Mouse (Mus musculus) CD4-positive, CD25-positive, alpha-beta regulatory T cell, adult 2 months (primary cell): ENCODE measurements around the gene Fam78b.
A peak's percentile ranks its signal among the peaks of the same experiment; 100 is the strongest.

ENCODE experiments used
- DNase-seq: peaks from one replicate; pipeline ENCODE4 v3.0.0-alpha.2; 2012; ENCODE audit warnings: low read depth, low spot score

The Fam78b gene

DNA sequence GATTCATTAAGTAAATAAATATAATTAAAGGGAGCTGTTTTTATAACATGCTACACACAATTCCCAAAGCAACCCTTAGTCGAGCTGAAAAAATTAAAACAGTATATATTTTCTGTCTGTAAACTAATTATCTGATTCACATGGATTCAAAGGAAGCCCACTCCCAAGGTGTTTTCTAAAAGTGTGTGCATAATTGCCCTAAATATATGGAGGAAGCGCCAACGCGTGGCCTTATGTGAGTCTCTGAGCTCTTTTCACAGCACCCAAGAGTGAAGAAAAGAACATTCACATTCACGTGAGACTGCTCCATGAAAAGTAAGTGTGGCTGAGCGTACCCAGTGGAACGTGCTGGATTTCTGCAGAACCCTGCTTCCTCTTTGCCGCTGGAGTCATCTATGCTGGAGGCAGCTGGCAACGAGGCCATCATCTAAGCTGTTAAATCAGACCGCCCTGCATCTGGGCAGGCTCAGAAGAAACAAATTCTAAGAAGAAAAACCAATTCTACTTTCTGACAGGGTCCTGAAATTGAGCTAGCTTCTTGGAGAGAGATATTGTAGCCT, 93.5 kb downstream of the Fam78b start:
- DNase-seq, result no peak

DNA sequence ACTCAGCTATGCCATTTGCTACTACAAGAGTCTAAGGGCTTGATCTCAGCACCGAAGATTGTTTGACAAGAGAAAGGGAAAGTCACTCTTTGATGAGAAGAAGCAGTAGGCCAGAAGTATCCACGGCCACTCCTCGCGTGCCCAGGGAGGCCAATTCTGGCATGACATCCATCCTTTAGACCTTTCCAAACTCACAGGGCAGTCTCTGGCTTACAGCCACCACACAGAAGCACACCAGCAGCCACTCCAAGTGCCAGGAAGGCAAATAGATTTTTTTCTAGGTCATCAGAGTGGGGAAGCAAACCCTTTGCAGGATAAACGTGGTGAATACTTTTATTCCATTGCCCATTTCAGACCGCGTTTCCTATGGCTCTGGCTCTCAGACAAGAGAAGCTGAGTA, 97.5 kb downstream of the Fam78b start:
- no peak for DNase-seq

DNA sequence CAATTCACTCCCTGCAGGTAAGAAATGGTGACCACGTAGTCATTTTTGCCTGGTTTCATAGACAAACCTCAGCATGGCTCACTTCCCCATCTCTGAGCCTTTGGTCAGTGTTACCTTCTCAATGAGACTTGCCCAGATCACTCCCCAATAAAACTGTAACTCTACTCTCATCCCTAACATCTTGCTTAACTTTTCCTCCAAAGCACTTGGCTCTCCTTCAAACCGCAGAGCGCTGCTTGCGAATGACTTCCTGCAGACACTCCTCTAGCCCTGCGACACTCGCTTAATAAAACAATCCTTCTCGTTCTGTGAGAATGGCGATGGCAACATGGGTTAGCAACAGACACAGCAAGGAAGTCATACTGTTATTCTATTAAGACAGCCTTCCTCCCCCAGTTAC, 100.8 kb downstream of the Fam78b start:
- no peak for DNase-seq

DNA sequence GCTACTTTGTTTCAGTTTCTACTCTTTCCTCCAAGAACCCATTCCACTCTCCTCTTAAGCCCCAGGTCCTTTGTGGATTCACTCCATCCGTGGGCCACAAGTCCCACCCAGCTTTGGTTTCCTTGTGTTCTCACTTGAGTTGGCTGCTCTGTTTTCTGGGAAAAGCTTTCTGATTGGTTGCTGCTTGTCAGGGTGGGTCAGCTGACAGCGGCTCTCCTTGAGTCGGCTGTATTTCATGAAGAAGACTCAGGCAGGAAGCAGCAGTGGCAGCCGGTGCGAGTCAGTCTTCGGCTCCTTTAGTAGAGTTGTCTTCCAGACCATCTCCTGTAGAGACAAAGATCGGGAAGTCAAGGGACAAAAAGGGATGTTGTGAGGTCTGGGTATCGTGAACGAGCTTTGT, 101.3 kb downstream of the Fam78b start:
- DNase-seq, result peak; percentile 1

DNA sequence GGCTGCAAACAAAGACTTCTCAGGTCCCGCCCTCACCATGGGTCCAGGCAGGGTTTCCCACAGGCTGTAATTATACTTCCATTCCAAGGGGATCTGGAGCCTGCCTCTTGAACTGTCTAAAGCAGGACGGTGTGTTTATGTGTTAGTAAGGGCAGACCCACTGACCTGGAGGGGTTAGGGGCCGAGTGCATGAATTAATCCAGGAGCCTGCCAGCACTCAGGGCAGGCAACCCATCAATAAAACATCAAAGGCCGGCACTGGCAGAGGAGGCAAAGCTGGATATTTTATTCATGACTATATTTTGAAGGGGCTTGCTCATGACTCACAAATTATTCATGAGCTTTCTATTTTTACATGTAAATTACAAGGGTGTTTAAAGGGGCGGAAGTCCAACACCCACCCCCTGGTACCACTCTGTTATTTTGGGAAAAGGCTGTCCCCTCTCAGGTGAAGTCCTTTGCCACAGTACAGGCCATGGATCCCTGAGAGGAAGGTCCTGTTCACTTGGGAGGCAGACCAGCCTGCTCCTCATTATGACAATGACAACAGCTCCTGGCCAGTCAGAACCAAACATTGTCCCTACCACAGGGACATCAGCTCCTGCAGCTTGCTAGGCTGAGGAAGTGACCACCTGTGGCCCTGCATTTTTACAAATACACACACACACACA, 103.9 kb downstream of the Fam78b start:
- no peak for DNase-seq

DNA sequence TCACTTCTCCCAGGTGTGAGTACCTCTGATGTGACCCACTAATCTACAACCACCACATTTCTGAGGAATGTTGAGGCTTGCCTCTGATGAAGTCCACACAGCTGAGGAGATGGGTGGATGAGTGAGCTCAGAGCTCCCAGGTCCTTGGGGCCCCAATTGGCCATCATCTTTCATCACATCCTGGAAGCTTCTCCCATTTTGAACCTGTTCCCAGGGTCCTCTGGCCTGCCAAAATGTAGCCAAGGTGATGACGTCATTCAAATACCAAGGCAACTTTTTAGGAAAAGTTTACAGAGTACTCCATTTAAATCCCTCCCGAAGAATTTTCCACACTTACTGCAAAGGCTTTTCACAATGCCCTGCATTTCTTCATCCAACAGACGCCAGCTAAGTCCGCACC, 104.7 kb downstream of the Fam78b start:
- DNase-seq, result no peak

DNA sequence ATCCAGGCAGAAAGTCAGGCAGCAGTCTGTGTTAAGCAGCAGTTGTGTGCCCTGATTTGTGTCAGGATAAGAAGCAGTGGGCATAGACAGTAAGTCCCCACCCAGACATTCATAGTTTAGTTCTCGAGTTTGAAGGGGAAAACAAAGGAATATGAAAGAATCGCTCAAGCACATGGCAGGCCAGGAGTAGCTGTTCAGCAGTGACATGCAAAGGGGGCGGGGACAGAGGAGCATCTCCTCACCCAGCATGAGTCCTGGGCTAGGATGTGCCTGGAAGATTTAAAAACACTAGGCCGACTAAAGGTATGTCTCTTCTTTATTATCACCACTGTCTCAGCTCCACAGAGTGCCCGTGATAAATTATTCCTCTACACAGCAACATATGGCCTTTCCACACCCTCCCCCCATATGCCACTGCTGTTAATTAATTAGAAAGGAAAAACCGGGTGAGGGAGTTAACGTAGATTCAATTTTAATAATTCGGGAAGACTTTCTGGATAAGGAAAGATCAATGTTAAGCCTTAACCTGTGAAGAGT, 107.8 kb downstream of the Fam78b start:
- no peak for DNase-seq

DNA sequence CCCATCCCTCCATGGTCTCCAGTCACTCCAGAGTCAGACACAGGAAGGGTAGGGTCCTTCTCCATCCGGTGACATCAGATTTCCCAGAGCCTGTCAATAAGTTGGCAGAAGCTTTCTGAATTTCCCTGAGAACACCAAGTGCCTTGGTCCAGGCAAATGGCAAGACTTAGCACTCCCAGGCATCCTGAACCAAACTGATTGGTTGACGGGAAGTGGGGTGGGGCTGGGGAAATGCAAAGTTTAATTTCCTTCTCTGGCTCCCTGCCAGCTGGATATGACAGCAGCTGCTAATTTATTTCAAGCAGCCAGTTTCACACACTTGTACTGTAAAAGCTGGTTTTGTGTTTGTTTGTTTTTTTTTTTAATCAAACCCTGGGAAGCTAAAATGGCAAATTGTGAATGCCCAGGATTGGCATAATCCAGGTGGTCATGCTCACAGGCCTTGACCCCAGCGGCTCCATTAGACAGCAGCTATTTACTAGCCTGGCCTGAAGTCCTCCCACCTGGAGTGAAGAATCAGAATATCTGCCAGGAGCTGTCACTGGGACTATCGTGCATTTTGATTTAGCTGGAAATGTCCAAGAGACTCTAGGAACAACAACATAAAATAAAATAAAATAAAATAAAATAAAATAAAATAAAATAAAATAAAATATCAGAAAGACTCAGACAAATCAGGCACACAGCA, 113.3 kb downstream of the Fam78b start:
- DNase-seq, result no peak

DNA sequence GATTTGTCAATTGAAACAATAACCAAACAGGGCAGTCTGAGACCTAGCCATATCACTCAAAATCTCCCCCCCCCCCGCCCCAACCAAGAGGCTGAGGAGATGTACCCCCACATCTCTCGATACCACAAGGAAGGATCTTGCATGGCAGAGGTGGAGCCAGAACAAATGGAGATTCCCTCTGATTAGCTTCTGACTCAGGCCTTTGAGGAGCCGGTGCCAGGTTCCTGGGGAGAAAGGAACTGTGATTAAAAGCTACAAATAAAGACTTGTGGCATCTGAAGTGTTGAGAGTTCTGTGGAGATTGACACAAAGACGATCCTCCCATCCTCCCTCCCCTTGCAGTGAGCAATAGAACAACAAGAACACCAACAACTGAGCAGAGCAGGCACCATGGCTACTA, 113.9 kb downstream of the Fam78b start:
- DNase-seq, result no peak

DNA sequence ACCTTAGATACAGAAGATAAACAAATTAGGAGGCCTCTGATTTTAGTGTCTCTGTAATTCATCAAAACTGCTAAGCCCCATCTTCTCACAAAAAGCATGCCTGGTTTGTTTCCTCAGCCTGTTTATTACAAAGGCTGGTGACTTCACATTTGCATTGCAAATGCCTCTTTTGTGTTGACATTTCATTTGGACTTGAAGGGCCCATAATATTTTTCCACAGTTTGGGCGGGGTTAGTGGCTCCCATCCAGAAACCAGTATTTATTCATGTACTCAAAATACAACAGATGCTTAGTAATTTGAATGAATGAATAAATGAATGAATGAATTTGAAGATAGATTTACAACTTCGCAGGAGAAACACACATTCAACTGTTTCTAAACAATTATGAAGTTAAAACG, 115.5 kb downstream of the Fam78b start:
- DNase-seq, result no peak

DNA sequence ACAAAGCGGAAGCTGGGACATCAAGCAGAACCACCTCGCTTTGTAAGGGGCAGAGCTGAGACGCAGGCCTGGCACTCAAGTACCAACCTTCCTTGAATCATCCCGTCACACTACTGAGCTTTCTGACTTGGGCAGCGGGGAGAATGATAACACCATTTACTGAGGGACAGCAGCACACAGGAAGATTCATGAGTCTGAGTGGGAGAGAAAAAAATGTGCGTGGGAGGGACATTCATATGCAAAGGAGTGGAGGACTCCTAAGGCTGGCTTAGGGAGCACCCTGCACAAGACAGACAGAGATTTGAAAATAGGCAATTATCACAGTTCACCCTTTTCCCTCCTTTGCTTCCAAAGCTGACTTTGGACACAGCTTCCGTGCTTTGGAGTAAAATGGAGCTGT, 117.8 kb downstream of the Fam78b start:
- DNase-seq, result no peak

DNA sequence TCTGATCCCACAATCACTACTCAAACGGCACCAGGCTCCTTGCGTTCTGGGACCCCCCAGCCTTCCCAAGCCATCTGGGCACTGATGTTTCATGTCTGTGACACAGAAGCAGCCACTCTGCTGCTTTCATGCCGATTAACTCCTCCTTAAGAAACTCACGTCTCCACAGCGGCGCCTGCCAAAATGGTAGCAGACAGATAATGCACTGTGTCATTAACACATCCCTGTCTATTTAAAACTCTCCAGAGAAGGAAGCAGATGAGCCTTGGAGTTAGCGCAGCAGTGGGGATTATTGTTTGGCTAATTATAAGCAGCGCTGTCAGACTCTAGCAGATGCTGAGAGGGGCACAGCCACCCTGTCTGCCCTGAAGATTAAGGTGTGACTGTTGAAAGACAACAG, 118.2 kb downstream of the Fam78b start:
- DNase-seq, result no peak

DNA sequence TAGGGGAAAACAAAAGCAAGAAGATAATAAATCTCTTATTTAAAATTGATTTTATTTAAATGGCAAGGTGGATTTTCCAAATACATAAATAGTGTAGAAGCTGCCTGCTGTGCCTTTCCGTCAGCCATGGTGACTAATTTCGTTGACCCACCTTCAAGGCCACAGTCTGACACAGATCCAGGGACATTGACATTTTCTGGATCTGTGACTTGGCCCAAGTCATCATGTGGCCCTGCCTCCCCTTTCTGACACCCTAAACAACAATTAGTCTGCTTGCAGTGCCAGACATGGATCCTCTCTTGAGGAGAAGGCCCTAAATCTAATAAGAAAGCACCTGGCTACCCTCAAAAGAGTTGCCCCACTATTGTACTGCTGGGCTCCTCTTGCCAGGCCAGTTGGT, 121.2 kb downstream of the Fam78b start:
- DNase-seq, result no peak

DNA sequence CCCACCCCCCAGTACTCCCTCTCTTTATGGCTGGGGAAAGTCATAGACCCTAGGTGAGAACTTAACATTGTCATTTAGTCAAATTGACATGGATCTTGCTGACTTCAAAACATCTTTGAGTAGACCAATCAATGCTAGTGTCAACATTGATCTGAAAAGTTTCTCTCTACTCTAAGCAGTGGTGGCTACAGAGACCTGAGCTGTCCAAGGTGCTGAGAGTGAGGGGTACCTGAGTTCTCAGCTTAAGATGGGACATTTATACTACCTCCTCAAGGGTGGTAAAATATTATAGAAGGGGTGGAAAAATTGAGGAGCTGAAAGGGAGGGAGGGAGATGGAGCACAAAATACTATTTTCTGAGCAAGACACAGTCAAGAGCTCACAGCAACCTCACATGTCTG, 122.3 kb downstream of the Fam78b start:
- DNase-seq, result no peak

DNA sequence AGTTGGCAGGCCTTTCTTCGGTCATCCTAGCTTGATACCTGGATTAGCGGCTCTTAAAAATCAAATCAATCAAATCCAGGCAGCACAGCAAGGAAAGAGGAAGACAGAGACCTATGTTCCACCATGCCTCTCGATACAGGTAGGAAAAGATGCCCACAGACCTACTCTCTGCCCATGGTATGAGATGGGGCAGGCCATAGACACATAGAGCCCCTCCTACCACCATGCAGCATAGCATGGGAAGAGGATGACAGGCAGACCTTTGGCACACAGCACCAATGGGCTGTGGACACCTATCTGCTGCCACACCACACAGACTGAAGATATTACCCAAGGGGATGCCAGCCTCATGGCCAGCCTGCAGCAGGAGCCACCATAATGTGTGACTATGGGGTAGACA, 124.7 kb downstream of the Fam78b start:
- no peak for DNase-seq

DNA sequence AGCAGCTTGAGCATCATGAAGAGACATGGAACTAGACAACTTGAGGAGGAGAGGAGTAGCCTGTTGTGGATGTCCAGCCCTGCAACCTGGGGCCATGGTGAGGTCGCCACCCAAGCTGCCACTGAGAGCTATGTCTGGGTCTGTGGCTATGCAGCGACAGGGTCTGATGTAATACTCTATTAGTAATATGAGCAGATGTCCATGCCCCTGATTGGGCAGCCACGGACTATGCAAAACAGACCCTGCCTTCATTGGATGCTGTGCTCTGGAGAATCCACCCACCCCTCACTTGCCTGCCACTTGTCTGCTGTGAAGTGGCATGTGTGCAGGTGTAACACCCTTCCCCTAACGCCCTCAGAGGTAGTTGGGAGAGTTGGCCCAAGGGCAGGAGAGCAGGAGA, 125.1 kb downstream of the Fam78b start:
- no peak for DNase-seq

DNA sequence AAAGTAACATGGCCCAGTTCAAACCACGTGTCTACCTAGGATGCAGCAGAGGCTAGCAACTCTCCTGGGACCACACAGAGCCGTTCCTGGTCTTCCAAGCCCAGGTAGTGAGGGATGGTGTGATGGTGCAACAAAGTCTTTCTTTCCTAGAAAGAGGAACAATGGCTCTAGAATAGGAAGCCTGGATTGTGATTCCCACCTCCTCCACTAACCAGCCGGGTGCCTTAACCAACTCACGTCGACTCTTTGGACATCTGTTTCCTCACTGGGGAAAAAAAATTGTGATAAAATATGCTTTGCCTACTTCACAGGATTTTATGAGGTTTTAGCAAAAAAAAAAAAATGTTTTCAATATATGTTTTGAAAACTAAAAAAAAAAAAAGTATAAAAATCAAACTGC, 134.5 kb downstream of the Fam78b start:
- DNase-seq, result no peak
